Mouse (Mus musculus) heart, postnatal 25 days (tissue): ENCODE measurements around the gene Olfr787. TPM values are rescaled to one million over a fixed set of nuclear protein-coding genes. Genes with fewer than 3 reads are reported as not detected.

Source experiments
- DNase-seq: peaks from one replicate; pipeline ENCODE4 v3.0.0; 2022; ENCODE audit warnings: low spot score
- intact Hi-C: fragments of 180-260 bp; cut with DNase I; formaldehyde crosslinking; loops from one replicate; pipeline ENCODE4 v1.15.1; 2025
- total RNA-seq, 2 experiments: library from RNA; stranded (reverse); gene quantifications; 2 replicates each; pipeline ENCODE4 v1.2.3; 2021

The Olfr787 gene
- total RNA-seq: not detected

DNA sequence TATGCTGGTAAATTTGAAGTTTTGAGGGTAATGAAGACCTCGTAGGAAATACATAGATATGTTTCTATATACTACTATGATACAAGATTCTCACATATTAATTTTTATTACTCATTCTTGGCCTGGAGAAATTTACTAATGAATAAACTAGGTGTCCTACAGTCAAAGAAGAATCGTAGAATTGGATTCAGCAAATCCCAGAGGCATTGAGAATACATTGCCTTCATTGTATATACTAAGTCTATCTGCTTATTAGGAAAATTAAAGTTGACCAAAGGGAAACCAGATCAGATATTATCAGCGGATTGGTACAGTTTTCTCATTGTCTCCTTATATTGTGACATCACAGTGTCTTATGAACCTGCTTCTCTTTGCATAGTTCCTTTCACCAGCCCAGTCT, at the start of gene Olfr787:
TSS of gene Olfr787 (plus strand) at position 301 of the 400 bp plus-strand sequence.
- no peak for DNase-seq
- intact Hi-C loops: no loop called here

DNA sequence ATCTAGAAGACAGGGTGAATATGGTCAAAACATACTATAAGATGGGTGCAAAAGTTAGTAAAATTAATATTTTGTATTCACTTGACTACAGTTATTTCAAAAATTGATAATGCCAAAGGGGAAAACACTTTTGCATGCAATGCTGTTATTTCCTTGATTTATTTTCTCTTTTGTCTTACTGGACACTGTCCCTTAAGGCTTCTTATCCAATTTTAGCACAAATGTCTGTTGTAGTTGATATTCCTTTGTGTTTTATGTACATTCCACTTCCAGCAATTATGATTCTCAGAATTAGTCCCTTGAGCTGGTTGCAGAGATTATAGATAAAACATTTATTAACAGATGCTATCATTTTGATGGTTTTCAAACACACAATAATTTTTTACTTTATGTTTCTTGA, 34.7 kb upstream of the Olfr787 start, which contains the start of gene Olfr786:
TSS of gene Olfr786 (plus strand) at position 301 of the 400 bp plus-strand sequence.
- DNase-seq: no peak
- intact Hi-C loops: no loop called here

DNA sequence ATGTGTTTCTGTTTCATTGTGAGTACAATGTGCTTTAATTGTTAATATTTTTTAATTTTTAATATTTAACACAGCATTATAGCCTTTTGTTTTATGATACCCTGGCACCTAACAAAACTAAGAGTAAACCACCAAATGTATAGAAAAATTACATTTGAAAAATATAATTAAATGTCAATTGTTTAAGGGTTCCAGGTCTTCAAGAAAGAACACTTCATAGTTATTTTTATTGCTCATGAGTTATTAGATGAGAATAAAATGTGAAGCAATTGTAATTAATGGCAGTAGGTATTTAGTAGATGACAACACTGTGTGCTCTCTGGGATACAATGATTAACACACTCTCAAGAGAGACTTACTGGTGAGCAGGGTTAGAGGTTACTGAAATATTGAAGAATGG, 9.0 kb downstream of the Olfr787 start, which contains the start of gene Olfr788:
TSS of gene Olfr788 (plus strand) at position 301 of the 400 bp plus-strand sequence.
- intact Hi-C loops: no loop called here
- DNase-seq: no peak

DNA sequence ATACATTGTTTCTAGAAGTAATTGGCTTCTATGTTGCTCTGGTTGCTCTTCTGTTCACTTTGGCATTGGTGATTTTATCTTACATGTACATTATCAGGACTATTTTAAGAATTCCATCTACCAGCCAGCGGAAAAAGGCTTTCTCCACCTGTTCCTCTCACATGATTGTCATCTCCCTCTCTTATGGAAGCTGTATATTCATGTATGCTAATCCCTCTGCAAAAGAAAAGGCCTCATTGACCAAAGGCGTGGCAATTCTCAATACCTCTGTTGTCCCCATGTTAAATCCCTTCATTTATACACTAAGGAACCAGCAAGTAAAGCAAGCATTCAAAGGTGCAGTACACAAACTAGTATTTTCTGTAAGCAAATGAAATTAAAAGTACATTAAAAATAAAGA, 11.6 kb downstream of the Olfr787 start:
- intact Hi-C loops: no loop called here
- no peak for DNase-seq

DNA sequence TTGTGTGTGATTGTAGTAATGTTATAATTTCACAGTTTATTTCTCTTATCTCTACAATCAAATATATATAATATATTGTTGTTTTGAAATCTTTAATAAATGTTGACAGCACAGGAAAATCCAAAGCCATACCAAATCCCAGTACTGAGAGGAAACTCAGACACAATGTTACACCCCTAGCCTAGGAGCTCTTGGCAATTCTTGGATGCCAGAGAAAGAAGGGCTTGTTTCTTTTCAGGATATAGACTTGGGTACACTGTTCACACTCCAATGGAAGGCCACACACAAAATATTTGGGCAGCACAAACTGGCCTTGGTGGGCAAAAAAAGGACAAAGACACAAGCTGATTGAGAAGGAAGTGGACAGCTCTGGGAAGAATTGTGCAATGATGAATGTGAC, 12.1 kb downstream of the Olfr787 start:
- intact Hi-C loops: no loop called here
- DNase-seq: no peak

DNA sequence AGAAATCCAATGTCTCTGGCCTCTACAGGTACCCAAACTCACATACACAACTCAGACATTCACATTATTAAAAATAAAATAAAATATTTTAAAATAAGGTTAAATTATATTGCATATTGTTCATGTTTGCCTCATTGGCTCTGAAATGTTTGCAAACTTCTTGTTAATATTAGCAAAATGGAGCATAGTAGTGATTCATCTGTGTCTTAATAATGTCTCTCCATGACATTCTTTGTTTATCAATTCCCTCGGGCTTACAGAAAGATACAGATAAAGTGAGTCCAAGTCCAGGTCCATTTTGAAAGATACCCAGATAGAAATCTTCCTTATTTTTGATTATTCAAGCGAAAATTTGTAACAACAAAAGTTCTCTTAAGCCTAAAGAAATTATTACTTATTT, 22.8 kb downstream of the Olfr787 start, which contains the start of gene Olfr789:
TSS of gene Olfr789 (plus strand) at position 301 of the 400 bp plus-strand sequence.
- no peak for DNase-seq
- intact Hi-C loops: no loop called here

DNA sequence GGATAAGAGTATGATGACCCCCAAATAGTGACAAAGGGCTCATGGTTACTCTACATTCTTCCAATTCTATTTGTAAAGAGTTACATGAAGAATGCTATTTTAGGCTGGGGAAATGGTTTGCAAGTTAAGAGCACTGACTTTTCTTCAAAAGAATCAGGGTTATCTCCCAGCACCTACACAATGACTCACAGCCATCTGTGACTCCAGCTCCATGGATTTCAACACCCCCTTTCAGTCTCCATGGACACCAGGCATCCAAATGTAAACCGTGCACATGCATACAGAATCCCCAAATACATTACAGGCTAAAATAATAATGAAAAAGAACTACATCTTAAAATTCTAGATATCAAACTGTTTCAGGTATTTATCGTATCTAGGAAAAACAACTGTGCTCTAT, 28.4 kb downstream of the Olfr787 start:
- no peak for DNase-seq

DNA sequence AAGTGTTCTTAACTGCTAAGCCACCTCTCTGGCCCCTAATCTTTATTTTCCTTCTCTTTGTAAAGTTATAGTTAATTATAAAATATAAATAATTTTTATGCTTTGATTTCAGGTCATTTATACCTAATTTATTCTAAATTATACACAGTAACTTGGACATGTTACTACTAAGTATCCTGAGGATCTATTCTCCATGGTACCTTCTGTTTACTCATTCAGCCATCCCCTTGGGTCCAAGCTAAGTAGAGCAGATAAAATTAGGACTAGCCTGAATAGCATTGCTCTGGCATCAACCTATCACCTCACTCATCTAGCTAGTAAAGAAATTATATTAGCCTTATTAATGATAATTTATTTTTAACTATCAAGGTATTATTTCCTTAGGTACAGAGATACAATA, 36.5 kb downstream of the Olfr787 start, which contains the start of gene Olfr790:
TSS of gene Olfr790 (plus strand) at position 301 of the 400 bp plus-strand sequence.
- intact Hi-C loops: no loop called here
- DNase-seq: no peak

More for the DNA sequence above, 28.4 kb downstream of the Olfr787 start:
- intact Hi-C loops: no loop called here

Other genes starting within 250 kb of the Olfr787 start
- gene Olfr774, start 225.7 kb upstream of the Olfr787 start, total RNA-seq: not detected
- gene Olfr775, start 213.4 kb upstream of the Olfr787 start, total RNA-seq: not detected
- gene Olfr776, start 202.7 kb upstream of the Olfr787 start, total RNA-seq: not detected
- not detected for gene Olfr777, start 190.4 kb upstream of the Olfr787 start, total RNA-seq
- not detected for gene Olfr780, start 143.7 kb upstream of the Olfr787 start, total RNA-seq
- not detected for gene Olfr781, start 133.0 kb upstream of the Olfr787 start, total RNA-seq
- gene Olfr782, start 113.0 kb upstream of the Olfr787 start, total RNA-seq: not detected
- gene Olfr784, start 77.8 kb upstream of the Olfr787 start, total RNA-seq: not detected
- not detected for gene Olfr785, start 56.4 kb upstream of the Olfr787 start, total RNA-seq
- not detected for gene Olfr786, start 34.6 kb upstream of the Olfr787 start, total RNA-seq
- gene Olfr788, start 9.1 kb downstream of the Olfr787 start, total RNA-seq: not detected
- not detected for gene Olfr789, start 22.9 kb downstream of the Olfr787 start, total RNA-seq
- not detected for gene Olfr790, start 36.6 kb downstream of the Olfr787 start, total RNA-seq
- not detected for gene Olfr791, start 59.9 kb downstream of the Olfr787 start, total RNA-seq
- gene Olfr792, start 77.3 kb downstream of the Olfr787 start, total RNA-seq: not detected
- gene Olfr794, start 105.8 kb downstream of the Olfr787 start, total RNA-seq: not detected
- gene Olfr796, start 150.7 kb downstream of the Olfr787 start, total RNA-seq: not detected
- gene Olfr798, start 166.1 kb downstream of the Olfr787 start, total RNA-seq: not detected
- not detected for gene Olfr799, start 175.6 kb downstream of the Olfr787 start, total RNA-seq
- not detected for gene Olfr800, start 195.8 kb downstream of the Olfr787 start, total RNA-seq
- not detected for gene Olfr801, start 212.0 kb downstream of the Olfr787 start, total RNA-seq
- gene Olfr802, start 226.3 kb downstream of the Olfr787 start, total RNA-seq: not detected
- not detected for gene Olfr803, start 232.4 kb downstream of the Olfr787 start, total RNA-seq
- gene Olfr804, start 241.3 kb downstream of the Olfr787 start, total RNA-seq: not detected